Mouse (Mus musculus) gastrocnemius, adult 8-10 months (tissue): Measurements from ENCODE around the gene Gatad1. TPM values are rescaled to one million over a fixed set of nuclear protein-coding genes. Genes with fewer than 3 reads are reported as not detected.
A peak's percentile ranks its signal among the peaks of the same experiment; 100 is the strongest.
"Not testable (repeated sequence)": the region's sequence is repeated elsewhere in the genome, so short reads cannot be mapped to it uniquely, and the experiment has no call there.

Source experiments
- DNase-seq, 2 experiments: peaks; one replicate each; pipeline ENCODE4 v3.0.0; 2022; ENCODE audit warnings: low spot score in 2 of 2
- total RNA-seq, 4 experiments: library from RNA; stranded (reverse); gene quantifications; 2 replicates each; pipeline ENCODE4 v1.2.4; 2022

Gene Gatad1
- 10 to 100 TPM; 76.7 to 91.0 (median 88.0) TPM for total RNA-seq

GRCm38 (mm10) chr5:3657085-3657484, at the start of gene Gatad1:
Gene Gatad1 (minus strand): TSS chr5:3657185.
- DNase-seq = no peak

DNA sequence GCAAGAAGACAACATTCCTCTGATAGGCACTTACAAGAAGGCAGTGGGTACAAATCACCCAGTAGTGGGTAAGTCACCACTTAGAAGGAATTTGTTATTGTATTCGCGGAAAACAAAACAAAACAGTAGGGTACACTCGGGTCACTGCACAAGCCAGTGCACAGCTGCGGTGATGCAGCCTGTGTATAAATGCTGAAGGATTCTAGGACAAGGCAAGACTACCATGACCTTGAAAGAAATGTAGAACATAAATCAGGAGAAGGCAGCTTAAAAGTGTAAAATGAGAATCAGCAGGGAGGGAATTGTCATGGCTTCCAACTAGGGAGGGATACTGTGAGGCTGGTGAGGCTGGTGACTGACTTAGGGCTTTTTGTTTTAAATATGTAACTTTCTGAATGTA, 45.2 kb upstream of the Gatad1 start:
- no peak for DNase-seq

- no peak for DNase-seq
These were observed 43.0 kb upstream of the Gatad1 start for GRCm38 (mm10) chr5:3700025-3700424.

- DNase-seq = no peak
These were observed 39.0 kb upstream of the Gatad1 start for GRCm38 (mm10) chr5:3696031-3696430.

DNA sequence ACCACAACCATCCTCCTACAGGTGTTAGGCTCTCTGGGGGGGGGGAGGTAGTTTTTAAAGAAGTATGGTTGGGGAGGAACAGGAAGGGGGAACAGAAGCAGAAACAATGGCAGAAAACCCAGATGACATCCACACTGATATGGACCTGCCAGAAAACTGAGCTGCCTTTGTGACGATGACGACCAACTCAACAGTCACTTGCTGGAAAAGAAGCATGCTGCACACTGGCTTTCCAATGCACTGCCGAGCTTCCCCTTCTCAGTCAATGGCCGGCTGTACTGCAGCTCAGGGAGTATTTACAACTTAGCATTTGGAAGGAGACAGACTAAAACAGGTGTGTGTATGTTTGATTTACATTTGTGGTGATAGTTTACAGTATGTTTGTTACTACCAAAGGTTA, 38.2 kb upstream of the Gatad1 start:
- DNase-seq = no peak

DNA sequence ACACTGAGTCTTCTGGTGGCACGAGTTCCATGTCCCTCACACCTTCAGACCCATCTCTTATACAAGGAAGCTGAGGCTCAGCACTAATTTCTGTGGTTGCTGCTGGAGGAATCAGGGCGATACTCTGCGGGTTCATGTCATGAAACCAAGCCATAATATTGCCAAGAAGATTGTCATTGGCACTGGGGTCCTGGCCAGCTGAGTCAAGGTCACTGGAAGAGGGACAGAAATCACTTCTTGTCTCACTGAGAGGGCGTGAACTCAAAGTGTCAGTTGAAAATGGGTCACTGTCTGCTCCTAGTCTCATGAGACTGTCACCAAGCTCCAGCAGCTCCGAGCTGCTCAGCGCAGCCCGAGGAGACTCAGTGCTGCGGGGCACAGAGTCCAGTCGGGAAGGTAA, 36.0 kb upstream of the Gatad1 start:
- no peak for DNase-seq

DNA sequence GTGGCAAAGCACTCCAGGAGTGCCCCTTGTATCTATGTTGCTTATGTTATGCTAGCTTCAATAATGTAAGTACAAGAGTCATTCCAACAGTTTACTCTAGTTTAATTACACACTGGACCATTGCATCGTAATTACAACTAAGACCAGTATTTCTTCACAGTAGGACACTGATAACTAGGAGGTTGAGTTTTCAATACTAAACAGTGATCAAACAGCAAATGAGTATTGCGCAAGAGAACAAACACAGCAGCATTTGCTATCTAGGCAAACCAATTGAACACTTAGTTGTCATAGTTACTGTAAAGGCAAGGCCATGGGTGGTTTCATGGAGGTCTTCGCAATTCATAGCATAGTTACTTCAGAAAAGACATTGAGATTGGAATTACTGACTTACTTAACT, 34.3 kb upstream of the Gatad1 start:
- no peak for DNase-seq

GRCm38 (mm10) chr5:3688298-3688697, 31.3 kb upstream of the Gatad1 start:
- no peak for DNase-seq

DNA sequence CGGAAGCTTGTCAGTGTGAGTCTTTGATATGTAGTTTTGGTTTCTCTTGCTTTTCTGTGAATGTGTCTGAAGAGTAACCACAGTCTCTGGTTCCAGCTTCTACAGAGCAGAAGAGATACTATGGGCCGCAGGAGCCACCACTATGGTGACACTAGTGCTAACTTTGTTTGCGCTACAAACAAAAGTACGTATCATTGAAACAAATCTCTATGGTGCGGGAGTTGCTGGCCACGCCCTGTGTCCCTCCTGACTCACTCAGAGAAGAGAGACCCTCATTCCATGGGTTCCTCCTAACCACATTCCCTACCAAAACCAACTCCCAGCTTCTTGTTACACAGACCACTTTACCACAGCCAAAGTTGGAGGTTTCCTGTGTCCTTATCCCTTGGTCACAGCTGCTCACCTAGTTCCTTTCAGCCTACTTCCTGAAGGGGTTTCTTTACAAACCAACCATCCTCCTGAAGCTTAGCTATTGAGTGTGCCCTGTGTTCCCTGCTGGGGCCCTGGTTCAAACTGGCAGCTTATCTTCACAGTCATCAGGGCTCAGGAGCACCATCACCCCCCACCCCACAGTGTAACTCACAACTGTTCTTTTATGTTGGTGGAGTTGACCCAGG, 13.1 kb upstream of the Gatad1 start:
- no peak for DNase-seq

- DNase-seq = no peak
These were observed 9.6 kb upstream of the Gatad1 start for GRCm38 (mm10) chr5:3666585-3666984.

DNA sequence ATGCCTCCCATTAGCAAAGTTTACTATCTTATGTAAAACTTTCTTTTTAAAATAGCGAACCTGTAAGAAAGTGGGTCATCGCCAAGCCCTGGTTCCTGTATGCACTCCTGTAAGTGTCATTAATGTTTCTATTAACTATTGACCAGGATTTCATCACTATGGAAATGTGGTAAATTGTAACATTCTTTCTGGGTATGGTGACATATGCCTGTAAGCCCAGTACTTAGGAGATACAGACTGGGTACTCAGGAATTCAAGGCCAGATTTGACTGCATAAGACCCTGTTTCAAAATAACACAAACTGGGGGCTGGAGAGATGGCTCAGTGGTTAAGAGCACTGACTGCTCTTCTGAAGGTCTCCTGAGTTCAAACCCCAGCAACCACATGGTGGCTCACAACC, 8.2 kb upstream of the Gatad1 start:
- no peak for DNase-seq

- no peak for DNase-seq
These were observed 3.2 kb downstream of the Gatad1 start for GRCm38 (mm10) chr5:3653801-3654200.

DNA sequence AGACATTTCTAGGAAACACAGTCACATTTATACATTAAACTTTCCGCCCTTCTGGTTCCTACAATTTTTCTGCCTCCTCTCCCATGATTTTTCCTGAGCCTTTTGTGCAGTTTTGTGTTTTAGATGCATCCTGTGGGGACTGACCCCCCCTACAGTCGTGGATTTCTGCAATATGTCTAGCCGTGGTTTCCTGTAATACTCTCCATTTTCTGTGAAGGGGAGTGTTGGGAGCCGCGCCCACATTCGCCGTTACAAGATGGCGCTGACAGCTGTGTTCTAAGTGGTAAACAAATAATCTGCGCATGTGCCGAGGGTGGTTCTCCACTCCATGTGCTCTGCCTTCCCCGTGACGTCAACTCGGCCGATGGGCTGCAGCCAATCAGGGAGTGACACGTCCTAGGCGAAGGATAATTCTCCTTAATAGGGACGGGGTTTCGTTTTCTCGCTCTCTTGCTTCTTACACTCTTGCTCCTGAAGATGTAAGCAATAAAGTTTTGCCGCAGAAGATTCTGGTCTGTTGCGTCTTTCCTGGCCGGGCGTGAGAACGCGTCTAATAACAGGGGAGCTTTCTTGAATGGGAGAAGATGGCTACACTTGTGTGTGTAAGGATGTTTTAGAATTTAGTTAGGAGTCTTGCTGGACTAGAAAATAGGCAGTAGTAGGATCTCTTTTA, 3.9 kb downstream of the Gatad1 start:
- not testable (repeated sequence) for DNase-seq

DNA sequence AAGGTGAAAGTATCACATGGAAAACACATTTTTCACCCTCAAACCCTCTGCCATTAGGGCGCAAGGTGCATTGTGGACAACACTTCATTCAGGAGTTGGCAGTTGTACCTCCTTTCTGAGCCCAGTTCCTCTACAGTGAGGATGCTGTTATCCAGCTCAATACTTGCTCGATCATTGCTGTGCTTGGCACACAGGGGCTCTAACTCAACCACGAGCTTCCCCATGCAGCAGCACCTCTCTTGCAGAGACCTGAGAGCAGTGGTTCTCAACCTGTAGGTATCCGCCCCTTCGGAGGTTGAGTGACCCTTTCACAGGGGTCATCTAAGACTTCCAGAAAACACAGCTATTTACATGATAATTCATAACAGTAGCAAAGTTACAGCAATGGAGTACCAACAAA, 5.4 kb downstream of the Gatad1 start:
- no peak for DNase-seq

DNA sequence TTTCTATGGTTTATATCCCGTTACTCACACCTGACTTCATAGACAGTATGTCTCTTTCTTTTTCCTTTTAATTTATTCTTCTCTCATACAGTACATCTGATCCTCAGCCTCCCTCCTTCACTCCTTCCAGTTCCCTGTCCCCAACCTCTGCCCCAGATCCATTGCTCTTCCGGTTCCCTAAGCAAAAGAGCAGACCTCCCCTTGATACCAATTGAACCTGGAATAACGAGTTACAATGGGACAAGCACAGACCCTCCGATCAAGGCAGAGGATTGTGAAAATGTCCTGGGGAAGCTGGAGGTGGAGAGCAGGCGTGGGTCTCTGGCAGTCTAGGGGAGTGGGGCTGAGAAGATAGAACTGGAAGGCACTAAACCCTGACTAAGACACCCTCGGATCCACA, 6.1 kb downstream of the Gatad1 start, which contains the start of gene Tmbim7:
Gene Tmbim7, plus strand, starts transcription at position 301 of the 400 bp plus-strand sequence.
- no peak for DNase-seq

GRCm38 (mm10) chr5:3648849-3649210, 8.2 kb downstream of the Gatad1 start:
- DNase-seq = no peak

DNA sequence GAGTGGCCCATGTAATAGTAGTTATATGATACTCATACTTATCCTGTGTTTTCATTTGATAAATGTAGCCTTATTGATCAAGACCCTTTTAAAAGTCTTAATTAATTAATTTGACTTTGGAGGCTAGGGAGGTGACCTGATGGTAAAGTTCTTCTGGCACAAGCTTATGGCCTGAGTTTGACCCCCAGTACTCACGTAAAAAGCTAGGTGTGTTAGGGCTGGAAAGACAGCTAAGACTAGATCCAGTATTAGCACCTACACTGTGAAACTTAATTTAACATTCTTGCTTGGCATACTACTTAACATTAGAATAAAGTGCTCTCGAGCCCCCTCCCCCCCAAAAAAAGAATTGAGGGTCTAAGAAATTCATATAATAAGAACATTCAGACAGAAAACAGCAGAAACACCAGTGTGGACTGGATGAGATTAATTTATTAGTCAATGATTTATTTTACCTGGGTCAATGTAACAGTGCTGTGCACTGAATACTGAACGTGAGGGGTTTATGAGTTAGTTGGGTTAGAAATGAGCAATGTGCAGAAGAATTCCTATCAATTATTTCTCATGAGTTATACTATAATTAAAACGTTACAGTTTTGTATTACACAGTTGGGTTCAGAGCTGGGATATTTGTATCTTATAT, 8.7 kb downstream of the Gatad1 start:
- no peak for DNase-seq

DNA sequence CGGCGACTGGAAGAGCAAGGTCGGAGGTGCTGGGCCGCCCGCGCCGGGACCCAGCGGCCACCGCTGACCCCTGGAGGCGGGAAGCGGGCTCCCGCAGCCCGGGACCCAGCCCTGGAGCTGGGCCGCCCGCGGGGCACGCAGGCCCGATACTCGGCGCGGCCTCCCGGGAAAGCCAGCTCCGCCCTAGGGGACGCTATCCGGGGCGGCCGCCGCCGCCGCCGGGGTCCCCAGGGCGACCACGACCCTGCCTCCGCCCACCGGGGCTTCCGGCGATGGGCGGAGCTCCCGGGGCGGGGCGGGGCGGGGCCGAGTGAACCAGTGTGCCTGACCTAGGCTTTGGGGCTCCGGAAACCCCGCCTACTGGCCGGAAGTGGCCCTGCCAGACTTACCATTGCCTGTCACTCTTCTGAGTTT, 9.3 kb downstream of the Gatad1 start:
- peak; percentile 85 to 91 for DNase-seq

DNA sequence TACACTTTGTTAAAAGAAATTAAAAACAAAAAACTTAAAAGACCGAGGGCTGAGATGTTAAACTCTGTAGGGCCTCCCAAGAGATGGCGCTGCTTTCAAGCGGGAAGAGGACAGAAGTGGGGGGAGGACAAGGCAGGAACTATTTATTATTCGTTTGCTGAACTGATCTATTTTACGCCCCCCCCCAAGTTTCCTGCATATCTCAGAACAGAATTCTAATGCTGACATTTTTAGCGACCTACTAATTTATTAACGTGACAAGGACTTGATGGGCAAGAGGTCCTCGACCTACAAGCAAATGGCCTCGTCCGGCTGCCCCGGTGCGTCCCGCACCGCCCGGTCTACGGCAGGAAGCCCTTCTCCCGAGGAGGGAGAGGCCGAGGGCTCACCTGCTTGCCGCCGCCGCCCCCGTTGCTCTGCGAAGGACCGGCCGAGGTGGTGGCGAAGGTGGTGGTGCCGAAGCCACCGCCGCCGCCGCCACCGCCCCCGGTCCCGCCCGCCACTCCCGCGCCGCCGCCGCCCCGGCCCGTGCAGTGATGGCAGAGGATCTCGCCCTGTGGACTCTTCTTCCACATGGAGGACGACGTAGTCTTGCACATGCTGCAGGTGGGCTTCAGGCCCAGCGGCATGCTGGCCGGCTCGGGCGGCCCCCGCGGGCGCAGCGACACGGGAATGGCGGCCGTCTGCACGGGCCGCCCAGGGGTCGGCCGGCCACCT, 9.8 kb downstream of the Gatad1 start:
- DNase-seq = peak in 1 of 2 experiments; percentile 4

GRCm38 (mm10) chr5:3646539-3646938, 10.4 kb downstream of the Gatad1 start:
- no peak for DNase-seq

DNA sequence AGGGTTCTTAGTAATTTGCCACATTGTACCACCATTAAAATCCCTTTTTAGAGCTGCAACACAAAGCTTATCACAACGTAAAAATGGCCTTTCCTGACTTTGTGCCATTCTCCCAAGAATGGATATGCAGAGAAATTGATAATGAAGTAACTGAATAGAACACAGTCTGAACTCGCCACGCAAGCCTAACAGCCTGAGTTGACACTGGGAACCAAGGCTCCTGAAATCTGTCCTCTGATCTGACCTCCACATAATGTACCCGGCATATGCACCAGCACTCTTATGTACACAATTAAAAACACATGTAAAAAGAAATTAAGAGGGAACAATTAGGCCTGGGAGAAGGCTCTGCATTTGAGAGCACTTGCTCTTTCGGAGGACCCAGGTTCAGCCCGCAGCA, 11.7 kb downstream of the Gatad1 start:
- DNase-seq = no peak

GRCm38 (mm10) chr5:3644621-3645020, 12.4 kb downstream of the Gatad1 start:
- DNase-seq = no peak
